8 mouse cellular contexts compared by ENCODE assay signal in genomic region chr2:157347361-157348159, GRCm38 (mm10). TPM values are rescaled to one million over a fixed set of nuclear protein-coding genes. Genes with fewer than 3 reads are reported as not detected.
DNase-seq lines count a peak whose midpoint lies in the region; ATAC-seq and TF ChIP-seq lines count a peak whose summit lies in the region.

Ghrh (minus strand) TSS chr2:157347506.

- no peaks in the 10 kb centered on the region for H3K9me3 ChIP-seq in embryonic facial prominence, embryonic 12.5 days

- TF ChIP-seq POLR2A in olfactory bulb, adult 2 months (IDR thresholded peaks at IDR 0.05; ENCODE audit: insufficient read depth, low read depth, low read length) = no peak

- H3K4me1 ChIP-seq in embryonic facial prominence, embryonic 12.5 days = peaks cover 3% of the 10 kb centered on the region; the same call in 1 of the 2 replicates
- peaks cover 21% of the 10 kb centered on the region for H3K4me1 ChIP-seq in olfactory bulb, adult 2 months (ENCODE audit: control insufficient read depth, insufficient read depth, low read length)

- peak within 1 kb of the TSS; percentile 63 for H3K27ac ChIP-seq in embryonic facial prominence, embryonic 12.5 days
- H3K27ac ChIP-seq in olfactory bulb, adult 2 months (ENCODE audit: insufficient read depth, low read depth, low read length) = peak within 1 kb of the TSS; percentile 94

- no peaks in the 10 kb centered on the region for H3K36me3 ChIP-seq in embryonic facial prominence, embryonic 12.5 days

- no peak within 1 kb of the TSS for H3K4me3 ChIP-seq in embryonic facial prominence, embryonic 12.5 days
- no peak within 1 kb of the TSS for H3K4me3 ChIP-seq in olfactory bulb, adult 2 months (ENCODE audit: insufficient read depth, low read depth, low read length)

- no peak within 1 kb of the TSS for H3K4me2 ChIP-seq in embryonic facial prominence, embryonic 12.5 days (replicated peaks)

- no peaks in the 10 kb centered on the region for H3K27me3 ChIP-seq in embryonic facial prominence, embryonic 12.5 days

- 69% methylated on average over 26 of the region's 26 CpGs for WGBS in embryonic facial prominence, embryonic 12.5 days
- WGBS in olfactory bulb, adult 2 months = 25% methylated on average over 26 of the region's 26 CpGs

- no peak for TF ChIP-seq CTCF in olfactory bulb, adult 2 months (IDR thresholded peaks at IDR 0.05; ENCODE audit: insufficient read depth, low read depth, low read length)

- peak; percentile 72; the same call in 1 of the 2 replicates for ATAC-seq in embryonic facial prominence, embryonic 12.5 days (ENCODE audit: insufficient number of reproducible peaks, insufficient read depth, low FRiP score, low TSS enrichment)

- intact Hi-C loops in heart, postnatal 10 days (cut with DNase I) = no loop called here
- intact Hi-C loops in left cerebral cortex, postnatal 10 days (cut with DNase I) = no loop called here

- no peak within 1 kb of the TSS; the same call in 1 of the 2 replicates for H3K9ac ChIP-seq in embryonic facial prominence, embryonic 12.5 days

- peak; percentile 93 for DNase-seq in heart, adult 11 months
- no peak for DNase-seq in heart, adult 9 months (ENCODE audit: low spot score in 2 of 2)
- DNase-seq in heart, postnatal 10 days = peak; percentile 48 to 56
- DNase-seq in left cerebral cortex, postnatal 10 days (ENCODE audit: extremely low spot score in 1 of 2, low spot score in 2 of 2) = peak; percentile 63 to 69
- DNase-seq in urinary bladder, adult 2 months (ENCODE audit: low spot score) = no peak
- no peak for DNase-seq in embryo, embryonic 10 days (ENCODE audit: low spot score)

RNA-seq across cellular contexts. Expression of gene Ghrh, which starts in this region (rescaled TPM):
- 2.4 and 3.2 TPM in 2 replicates for polyA plus RNA-seq in embryonic facial prominence, embryonic 12.5 days (2016; fragmentation: Nextera tagmentation; extraction: Ambion mirVana)
- total RNA-seq in heart, postnatal 10 days (2021) = not detected
- total RNA-seq in left cerebral cortex, postnatal 10 days (2021) = not detected
- polyA plus RNA-seq in olfactory bulb, adult 2 months (2012; ENCODE audit: insufficient read depth, insufficient read length, low replicate concordance, missing spikeins) = not detected in 2 replicates
- not detected in 2 replicates for polyA plus RNA-seq in urinary bladder, adult 2 months (2012; rRNA removed)

Comparison
In these comparisons a context has a peak if more than half of its experiments do, and no peak if none do; other contexts are left out.
1. Peak in DNase-seq in heart, postnatal 10 days; RNA of the gene not detected or under 1 TPM.
2. Peak in DNase-seq in left cerebral cortex, postnatal 10 days; RNA of the gene not detected or under 1 TPM.